Mouse (Mus musculus) ovary, postnatal 14 days (tissue): ENCODE measurements around the gene Taar8a.
A peak's percentile ranks its signal among the peaks of the same experiment; 100 is the strongest.
"Not testable (repeated sequence)": the region's sequence is repeated elsewhere in the genome, so short reads cannot be mapped to it uniquely, and the experiment has no call there.

Source experiments
- DNase-seq: peaks from one replicate; pipeline ENCODE4 v3.0.0; 2022; ENCODE audit warnings: low spot score

The Taar8a gene

DNA sequence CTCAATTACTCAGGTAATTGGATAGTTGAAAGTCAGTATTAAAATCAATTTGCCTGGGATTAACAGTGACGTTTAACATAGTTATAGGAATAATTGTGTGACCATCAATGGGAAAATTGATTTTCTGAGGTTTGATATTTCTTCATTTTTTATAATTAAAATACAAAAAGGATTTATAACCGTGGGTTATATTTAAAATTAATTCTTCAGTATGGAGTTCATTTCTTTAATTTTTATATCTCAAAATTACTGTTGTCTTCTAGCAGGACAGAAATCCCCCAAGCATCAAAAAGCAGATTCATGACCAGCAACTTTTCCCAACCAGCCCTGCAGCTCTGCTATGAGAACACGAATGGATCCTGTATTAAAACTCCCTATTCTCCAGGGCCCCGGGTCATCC, at the start of gene Taar8a:
Gene Taar8a (plus strand): TSS at position 301 of the 400 bp plus-strand sequence.
- not testable (repeated sequence) for DNase-seq

DNA sequence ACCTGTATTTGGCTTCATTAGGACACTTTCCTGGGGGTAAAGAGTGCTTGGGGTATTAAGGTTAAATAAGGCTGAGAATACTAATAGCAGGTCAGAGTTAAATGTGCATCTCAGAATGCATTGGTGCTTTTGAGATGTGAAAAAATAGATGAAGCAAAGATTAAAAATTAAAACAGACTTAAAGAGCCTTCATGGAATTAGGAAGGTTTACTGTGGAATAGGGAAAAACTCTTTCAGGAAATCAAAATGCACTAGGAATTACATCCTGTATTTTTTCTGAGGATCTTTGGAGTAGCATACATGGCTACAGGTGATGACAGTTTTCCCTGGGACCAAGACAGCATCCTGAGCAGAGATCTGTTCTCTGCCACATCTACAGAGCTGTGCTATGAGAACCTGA, 49.4 kb upstream of the Taar8a start, which contains the start of gene Taar7d:
Gene Taar7d (plus strand): TSS at position 301 of the 400 bp plus-strand sequence.
- DNase-seq: no peak

DNA sequence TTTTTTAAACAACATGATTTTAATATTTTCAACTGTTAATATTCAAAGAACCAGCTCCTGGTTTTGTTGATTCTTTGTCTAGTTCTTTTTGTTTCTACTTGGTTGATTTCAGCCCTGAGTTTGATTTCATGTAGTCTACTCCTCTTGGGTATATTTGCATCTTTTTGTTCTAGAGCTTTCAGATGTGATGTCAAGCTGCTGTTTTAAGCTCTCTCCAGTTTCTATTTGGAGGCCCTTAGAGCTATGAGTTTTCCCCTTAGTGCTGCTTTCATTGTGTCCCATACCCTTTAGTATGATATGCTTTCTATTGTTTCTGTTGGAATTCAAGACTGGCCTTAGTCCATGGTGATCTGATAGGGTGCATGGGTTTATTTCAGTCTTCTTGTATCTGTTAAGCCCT, 45.0 kb upstream of the Taar8a start:
- DNase-seq: no peak

DNA sequence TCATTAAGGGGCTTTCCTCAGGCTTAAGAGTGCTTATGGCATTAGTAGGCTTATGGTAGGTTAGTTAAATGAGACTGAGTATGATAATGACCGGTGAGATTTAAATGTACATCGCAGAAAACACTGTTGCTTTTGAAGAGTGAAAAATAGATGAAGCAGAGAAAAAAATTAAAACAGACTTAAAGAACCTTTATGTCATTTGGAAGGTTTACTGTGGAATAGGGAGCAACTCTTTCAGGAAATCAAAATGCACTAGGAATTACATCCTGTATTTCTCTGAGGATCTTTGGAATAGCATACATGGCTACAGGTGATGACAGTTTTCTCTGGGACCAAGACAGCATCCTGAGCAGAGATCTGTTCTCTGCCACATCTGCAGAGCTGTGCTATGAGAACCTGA, 39.0 kb upstream of the Taar8a start, which contains the start of gene Taar7e:
Gene Taar7e (plus strand): TSS at position 301 of the 400 bp plus-strand sequence.
- DNase-seq: no peak

DNA sequence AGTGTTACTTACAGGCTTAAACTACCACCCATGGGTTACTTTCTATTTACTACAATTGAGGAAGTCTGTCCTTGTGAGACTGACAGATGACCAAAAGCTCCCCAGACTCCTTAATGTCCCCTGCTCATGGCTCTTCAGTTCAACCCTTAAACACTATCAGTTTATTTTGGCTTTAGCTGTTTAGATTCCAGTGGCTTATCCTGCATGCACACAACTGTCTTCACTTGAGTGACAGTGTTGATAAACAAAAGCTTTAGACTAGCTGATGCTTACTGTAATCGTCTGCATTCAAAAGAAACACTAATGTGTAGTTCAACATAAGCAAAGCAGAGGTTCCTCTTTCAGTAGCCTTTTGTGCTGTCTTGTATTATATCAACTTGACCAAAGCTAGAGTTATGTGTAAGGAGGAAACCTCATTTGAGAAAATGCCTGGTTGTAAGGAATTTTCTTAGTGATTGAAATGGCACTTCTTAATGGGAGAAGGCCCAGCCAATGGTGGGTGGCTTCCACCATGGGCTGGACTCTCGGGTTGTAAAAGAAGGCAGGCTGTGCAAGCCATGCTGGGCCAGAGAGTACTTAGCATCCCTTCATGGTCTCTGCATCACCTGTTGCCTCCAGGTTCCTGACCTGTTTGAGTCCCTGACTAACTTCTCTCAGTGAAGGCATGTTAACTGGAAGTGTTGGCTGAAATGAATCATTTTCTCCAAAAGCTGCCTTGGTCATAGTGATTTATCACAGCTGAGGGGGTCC, 36.0 kb upstream of the Taar8a start:
- DNase-seq: no peak

DNA sequence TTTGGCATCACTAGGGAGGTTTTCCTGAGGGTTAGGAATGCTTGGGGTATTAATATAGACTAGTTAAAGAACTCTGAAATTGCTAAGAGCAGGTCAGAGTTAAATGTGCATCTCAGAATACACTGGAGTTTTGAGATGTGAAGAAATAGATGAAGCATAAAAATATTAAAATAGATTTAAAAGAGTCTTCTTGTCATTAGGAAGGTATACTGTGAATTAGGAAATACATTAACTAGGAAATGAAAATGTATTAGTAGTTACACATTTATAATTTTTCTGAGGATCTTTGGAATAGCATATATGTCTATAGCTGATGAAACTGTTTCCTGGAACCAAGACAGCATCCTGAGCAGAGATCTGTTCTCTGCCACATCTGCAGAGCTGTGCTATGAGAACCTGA, 27.1 kb upstream of the Taar8a start, which contains the start of gene Taar7f:
Gene Taar7f (plus strand): TSS at position 301 of the 400 bp plus-strand sequence.
- DNase-seq: no peak

DNA sequence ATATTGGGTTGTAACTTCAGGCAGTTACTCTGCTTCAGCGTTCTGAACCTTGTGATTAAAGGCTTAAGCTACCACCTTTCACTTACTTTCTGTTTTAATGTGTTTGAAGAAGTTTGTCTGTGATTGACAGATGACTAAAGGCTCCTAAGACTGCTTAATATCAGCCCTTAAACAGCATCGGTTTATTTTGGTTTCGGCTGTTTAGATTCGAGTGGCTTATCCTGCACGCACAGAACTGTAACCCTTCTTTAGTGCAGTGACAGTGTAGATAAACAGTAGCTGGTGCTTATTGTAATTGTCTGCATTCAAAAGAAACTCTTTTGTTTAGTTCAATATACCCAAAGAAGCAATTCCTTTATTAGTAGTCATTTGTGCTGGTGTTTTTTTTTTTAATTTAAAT, 24.3 kb upstream of the Taar8a start:
- no peak for DNase-seq

DNA sequence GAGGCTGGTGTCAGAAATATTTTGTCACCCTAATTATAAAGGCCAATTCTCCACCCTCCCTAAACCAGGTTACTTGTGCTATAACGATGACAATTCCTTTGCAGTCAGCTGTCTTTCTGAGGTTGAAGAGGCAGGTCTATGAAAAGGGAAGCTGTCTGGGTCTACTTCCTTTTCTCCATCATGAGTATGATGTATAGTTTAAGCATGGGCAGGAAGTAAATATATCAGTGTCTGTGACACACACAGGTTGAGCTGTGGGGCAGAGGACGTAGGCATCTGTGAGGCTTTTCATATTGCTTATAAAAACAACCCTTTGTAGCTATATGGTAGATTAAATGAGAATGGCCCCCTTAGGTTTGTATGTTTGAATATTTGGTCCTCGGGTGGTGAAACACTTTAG, 17.3 kb upstream of the Taar8a start:
- DNase-seq: no peak

DNA sequence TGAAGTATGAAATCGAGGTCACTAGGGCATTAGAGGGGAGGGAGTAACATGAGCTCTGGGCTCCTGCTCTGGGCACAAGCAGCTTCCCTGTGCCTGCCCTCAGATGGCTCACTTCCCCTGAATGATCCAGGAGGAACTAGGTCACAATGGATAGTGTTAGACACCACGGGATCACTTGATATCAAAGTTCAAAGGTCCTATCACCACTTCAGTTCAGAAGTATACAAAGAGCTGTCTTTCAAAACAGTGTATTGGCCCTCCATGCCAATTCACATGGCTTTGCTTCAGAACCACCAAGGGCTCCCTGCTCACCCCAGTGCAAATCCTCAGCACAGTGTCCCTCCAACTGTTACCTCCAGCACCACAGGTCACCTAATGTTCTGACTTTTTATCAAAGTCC, 1.5 kb upstream of the Taar8a start:
- not testable (repeated sequence) for DNase-seq

DNA sequence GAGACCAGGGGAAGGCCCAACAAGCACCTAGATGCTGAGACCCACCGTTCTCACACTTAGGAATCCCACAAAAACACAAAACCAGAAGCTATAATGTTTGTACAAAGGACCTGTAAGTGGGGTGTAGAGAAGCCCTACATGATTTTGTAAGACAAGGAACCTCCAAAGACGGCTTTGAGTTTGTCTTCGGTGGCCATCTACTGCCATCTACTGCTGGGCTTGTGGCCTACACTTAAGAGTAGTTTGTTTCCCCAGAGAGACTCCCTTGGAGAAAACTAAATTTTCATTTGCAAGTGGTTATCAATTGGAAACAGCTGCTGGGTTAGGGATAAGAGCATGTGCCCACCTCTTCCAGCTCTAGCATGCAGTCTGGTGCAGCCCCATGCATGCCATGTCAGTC, 3.9 kb downstream of the Taar8a start:
- peak; percentile 46 for DNase-seq

DNA sequence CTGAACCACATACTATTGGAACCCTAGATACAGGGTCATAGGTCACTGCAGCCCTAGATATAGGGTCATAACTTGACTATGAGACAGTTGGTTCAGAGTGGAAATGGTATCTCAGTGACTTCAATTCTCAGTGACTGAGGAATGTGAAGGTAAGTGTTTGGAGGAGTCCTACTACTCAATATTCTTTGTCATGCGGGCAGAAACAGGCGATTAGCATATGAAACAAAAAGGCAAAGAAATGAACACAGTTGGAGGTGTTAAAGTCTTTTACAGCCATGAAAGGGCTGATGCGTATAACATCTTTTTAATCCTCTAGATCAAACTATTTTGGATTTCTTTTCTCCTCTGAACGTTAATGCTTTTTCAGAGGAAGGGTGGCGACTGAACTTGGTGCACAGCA, 9.6 kb downstream of the Taar8a start:
- no peak for DNase-seq

DNA sequence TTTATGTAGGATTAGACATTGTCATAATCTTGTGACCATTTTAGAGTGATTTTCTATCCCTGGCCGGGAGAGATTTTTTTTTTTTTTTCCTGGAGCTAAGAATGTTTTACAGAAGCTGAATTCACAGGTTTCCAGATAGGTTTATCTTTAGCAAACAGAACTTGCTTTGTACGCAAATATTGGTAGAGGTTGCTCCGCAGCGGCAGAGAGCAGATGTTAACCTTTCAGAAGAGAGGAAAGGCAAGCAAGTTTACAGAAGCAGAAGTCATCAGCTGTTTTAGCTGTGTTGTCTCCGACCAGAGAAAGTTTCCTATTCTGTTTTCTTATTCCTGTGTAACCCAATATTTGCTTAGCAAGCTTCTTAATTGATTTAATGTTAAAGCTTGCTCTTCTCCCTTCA, 10.3 kb downstream of the Taar8a start:
- DNase-seq: no peak

DNA sequence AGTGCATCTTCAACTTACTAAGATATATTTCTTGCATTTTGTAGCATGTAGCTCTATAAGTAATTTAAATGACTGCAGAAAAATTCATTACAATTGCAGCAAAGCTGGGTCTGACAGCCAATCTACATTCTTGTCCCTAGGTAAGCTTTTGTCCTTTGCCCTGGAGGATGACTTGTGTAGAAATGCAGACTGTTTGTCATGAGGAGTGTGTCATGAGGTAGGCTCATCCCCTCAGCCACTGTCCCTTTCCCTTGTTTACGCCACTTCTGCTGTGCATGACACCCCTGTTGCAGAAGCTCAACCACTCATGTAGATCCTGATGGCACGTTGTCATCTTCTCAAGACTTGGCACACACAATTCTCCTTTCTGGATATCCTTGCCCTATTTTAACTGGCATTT, 10.9 kb downstream of the Taar8a start:
- no peak for DNase-seq

DNA sequence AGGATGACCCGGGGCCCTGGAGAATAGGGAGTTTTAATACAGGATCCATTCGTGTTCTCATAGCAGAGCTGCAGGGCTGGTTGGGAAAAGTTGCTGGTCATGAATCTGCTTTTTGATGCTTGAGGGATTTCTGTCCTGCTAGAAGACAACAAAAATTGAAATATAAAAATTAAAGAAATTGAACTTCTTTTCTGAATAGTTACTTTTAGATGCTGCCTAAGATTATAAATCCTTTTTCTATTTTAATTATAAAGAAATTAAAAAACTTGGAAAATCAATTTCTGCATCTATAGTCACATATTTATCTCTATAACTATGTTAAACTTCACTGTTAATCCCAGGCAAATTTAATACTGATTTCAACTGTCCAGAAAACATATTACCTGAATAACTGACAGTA, 15.9 kb downstream of the Taar8a start, which contains the start of gene Taar8b:
Gene Taar8b (minus strand): TSS at position 101 of the 400 bp plus-strand sequence.
- DNase-seq: no peak

DNA sequence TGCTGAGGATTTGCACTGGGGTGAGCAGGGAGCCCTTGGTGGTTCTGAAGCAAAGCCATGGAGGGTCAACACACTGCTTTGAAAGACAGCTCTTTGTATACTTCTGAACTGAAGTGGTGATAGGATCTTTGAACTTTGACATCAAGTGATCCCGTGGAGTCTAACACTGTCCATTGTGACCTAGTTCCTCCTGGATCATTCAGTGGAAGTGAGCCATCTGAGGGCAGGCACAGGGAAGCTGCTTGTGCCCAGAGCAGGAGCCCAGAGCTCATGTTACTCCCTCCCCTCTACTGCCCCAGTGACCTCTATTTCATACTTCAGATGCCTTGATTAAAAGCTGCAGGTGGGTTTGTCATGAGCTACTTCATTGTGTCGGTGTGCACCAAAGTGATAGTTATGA, 20.7 kb downstream of the Taar8a start:
- not testable (repeated sequence) for DNase-seq

DNA sequence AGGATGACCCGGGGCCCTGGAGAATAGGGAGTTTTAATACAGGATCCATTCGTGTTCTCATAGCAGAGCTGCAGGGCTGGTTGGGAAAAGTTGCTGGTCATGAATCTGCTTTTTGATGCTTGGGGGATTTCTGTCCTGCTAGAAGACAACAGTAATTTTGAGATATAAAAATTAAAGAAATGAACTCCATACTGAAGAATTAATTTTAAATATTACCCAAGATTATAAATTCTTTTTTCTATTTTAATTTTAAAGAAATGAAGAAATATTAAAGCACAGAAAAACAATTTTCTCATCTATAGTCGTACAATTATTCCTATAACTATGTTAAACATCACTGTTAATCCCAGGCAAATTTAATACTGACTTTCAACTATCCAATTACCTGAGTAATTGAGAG, 25.5 kb downstream of the Taar8a start, which contains the start of gene Taar8c:
Gene Taar8c (minus strand): TSS at position 101 of the 400 bp plus-strand sequence.
- DNase-seq: not testable (repeated sequence)

DNA sequence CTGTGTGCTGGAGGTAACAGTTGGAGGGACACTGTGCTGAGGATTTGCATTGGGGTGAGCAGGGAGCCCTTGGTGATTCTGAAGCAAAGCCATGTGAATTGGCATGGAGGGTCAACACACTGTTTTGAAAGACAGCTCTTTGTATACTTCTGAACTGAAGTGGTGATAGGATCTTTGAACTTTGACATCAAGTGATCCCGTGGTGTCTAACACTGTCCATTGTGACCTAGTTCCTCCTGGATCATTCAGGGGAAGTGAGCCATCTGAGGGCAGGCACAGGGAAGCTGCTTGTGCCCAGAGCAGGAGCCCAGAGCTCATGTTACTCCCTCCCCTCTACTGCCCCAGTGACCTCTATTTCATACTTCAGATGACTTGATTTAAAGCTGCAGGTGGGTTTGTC, 27.0 kb downstream of the Taar8a start:
- not testable (repeated sequence) for DNase-seq

DNA sequence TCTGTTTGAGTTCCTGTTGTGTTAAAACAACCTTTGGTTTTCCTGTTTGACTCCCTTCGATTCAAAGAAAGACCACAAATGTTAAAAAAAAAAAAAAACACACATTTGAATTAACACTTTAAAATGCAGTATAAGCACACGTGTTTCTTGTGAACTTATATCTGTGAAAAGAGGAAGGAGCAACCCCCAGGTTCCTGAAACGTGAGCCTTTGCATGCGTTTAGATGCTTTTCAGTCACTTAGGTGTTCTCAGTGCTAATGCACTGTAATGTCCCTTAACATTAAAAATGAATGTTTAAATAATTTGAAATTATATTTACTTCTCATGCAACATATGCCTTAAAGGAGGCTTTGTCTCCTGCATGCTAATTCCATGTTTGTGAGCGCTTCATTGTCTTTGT, 31.4 kb downstream of the Taar8a start:
- DNase-seq: no peak

DNA sequence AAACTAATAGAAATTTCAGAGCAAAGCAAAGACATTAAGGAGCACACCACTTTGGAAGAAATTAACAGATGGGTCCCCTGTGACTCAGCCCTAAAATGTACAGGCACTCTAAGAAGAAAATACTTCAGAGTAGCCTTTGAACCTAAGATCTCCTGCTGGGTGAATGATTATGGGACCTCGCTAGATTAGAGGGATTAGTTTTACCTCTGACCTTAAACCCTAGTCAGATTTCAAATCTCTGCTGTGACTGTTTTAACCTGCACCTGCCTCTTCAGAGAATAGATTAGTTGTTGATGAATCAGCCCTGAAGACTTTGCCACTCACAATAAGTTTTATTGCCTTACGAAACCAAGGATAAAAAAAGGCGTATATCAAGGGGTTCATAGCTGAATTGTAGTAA, 31.9 kb downstream of the Taar8a start:
- no peak for DNase-seq

DNA sequence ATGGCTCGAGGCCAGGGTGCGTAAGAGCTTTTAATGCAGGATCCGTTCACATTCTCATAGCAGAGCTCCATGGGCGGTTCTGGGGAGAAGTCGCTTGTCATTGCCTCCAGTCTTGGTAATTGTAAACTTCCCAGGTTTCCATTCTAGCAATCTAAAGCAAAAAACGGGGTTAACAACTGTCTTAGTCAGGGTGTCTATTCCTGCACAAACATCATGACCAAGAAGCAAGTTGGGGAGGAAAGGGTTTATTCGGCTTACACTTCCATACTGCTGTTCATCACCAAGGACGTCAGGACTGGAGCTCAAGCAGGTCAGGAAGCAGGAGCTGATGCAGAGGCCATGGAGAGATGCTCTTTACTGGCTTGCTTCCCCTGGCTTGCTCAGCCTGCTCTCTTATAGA, 33.1 kb downstream of the Taar8a start, which contains the start of gene Taar9:
Gene Taar9 (minus strand): TSS at position 101 of the 400 bp plus-strand sequence.
- not testable (repeated sequence) for DNase-seq

DNA sequence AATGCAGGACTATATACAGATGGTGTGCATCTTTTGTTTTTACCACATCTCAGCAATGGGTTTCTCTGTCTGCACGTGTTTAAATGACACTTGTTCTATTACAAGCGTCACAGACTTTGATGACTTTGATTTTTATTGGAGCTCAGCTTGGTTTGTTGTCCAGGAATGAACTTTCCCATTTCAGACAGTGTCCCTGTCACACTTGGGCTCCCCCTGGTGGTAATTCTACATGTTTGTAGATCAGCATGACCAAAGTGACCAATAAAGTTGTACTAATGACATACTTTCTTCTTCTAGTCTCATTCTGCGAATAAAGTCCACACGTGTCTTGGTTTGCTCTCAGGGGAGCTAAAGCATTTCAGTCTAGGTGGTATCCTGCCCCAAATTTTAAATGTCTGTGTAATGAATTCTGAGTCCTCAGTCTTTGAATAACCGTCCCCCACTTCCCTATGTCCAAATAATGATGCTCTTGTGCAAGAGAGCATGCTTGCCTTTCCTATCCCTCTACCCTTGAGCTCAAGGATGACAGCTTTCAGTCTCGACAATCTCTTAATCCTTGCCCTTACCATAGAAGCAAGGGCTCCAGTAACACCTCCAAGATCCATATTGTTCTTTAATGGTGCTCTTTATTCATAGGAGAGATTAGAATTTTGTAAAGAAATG, 34.9 kb downstream of the Taar8a start:
- peak; percentile 35 for DNase-seq
